Mouse (Mus musculus) bone marrow, adult 2 months (tissue): ENCODE results near the gene Hoxa4. TPM values are rescaled to one million over a fixed set of nuclear protein-coding genes. Genes with fewer than 3 reads are reported as not detected.

ENCODE experiments used
- H3K27ac ChIP-seq: fragments of 200-500 bp; 2 replicates; pipeline ENCODE4 v1.5.1; 2012; ENCODE audit warnings: low read depth, mild to moderate bottlenecking, control low read depth, inconsistent platforms, low read length; ENCODE audit not compliant: control insufficient read depth, poor library complexity, insufficient read depth
- H3K4me1 ChIP-seq: fragments of 200-500 bp; 2 replicates; pipeline ENCODE4 v1.6.1; 2011; ENCODE audit warnings: low read length; ENCODE audit not compliant: control insufficient read depth, insufficient read depth
- H3K4me3 ChIP-seq: fragments of 200-500 bp; replicated peaks from 2 replicates; pipeline ENCODE3; 2011; ENCODE audit warnings: mild to moderate bottlenecking, low read depth, low read length, control low read depth; ENCODE audit not compliant: control insufficient read depth
- CTCF ChIP-seq: fragments of 200-500 bp; IDR thresholded peaks from 2 replicates; pipeline ENCODE4 v1.5.1; 2011; ENCODE audit warnings: low read length, control low read depth; ENCODE audit not compliant: control insufficient read depth, insufficient read depth
- POLR2A ChIP-seq: fragments of 200-500 bp; IDR thresholded peaks from 2 replicates; pipeline ENCODE4 v1.6.1; 2011; ENCODE audit warnings: low read depth, mild to moderate bottlenecking, control low read depth, low read length, borderline replicate concordance; ENCODE audit not compliant: control insufficient read depth
- WGBS: fragments of 180-500 bp; shearing (Covaris S2); methylation state at CpG from one replicate; pipeline ENCODE4 v1.1.7; 2018; 5-methylcytosine and 5-hydroxymethylcytosine counted together
- polyA plus RNA-seq: library from polyadenylated mRNA; stranded (reverse); fragments of >200 nt; gene quantifications from 2 replicates; pipeline ENCODE4 v1.2.4, GENCODE M21; 2011; ENCODE audit warnings: low replicate concordance; ENCODE audit not compliant: missing spikeins, insufficient read depth, insufficient read length

The Hoxa4 gene
- polyA plus RNA-seq, 1 experiment, result not detected

DNA sequence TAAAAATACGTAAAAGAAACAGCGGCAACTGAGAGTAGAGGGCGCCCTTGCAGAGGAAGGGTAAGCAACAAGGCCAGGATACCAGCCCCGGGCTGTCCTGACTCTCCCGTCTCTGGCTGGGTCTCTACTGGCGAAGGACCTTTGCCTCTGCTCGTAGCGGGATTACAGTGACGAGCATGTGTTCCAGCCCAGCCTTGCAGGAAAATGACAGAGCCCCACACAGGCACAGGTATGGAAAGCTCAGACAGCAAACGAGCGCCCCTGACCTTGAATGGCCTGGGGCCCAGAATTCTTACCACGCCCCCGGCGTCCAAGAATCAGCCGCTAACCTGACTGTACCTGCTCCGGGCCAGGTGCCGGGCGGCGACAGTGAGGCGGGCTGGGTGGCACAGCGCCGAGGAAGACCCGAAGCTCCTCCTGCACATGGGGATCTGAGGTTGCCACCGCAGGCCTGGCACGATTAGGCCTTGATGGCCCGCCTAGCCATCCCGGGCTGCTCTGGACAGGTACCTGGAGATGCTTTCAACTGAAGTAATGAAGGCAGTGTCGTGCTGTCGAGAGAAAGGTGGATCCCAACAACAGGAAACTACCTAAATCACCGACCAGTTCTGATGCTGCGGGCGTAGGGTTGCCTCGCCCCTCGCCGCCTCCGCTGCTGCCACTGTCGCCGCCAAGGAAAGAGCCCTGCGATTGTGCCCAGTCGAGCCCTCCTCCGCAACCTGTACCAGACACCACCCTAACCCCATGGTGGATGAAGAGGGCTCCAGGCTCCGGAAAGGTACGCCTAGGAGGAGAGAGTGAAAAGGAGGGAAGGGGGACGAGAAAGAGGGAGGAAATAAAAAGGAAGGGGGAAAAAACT lies 38.2 kb upstream of the Hoxa4 start:
- Histone ChIP-seq H3K4me3 (peak overlapping the region; percentile 44), H3K27ac (peak overlapping the region; percentile 32; the same call in 1 of the 2 replicates), H3K4me1 (no peaks in the 10 kb centered on the region)
- WGBS, result 1% methylated on average over 44 of the region's 44 CpGs
- TF ChIP-seq POLR2A (no peak), CTCF (no peak)

GRCm38 (mm10) chr6:52228475-52229465 lies 37.2 kb upstream of the Hoxa4 start:
- TF ChIP-seq POLR2A, result 0 out of 2 replicates have a peak, but pooled peaks have one; percentile 10
- no peak for TF ChIP-seq CTCF
- peak overlapping the region; percentile 21 for H3K4me3 ChIP-seq
- 2% methylated on average over 38 of the region's 38 CpGs for WGBS
- no peaks in the 10 kb centered on the region for H3K4me1 ChIP-seq
- H3K27ac ChIP-seq, result peak overlapping the region; percentile 50; the same call in 1 of the 2 replicates

- H3K27ac ChIP-seq, result no peak overlapping the region
- 26% methylated on average over 11 of the region's 11 CpGs for WGBS
Observed at GRCm38 (mm10) chr6:52227470-52228222, 36.1 kb upstream of the Hoxa4 start.

DNA sequence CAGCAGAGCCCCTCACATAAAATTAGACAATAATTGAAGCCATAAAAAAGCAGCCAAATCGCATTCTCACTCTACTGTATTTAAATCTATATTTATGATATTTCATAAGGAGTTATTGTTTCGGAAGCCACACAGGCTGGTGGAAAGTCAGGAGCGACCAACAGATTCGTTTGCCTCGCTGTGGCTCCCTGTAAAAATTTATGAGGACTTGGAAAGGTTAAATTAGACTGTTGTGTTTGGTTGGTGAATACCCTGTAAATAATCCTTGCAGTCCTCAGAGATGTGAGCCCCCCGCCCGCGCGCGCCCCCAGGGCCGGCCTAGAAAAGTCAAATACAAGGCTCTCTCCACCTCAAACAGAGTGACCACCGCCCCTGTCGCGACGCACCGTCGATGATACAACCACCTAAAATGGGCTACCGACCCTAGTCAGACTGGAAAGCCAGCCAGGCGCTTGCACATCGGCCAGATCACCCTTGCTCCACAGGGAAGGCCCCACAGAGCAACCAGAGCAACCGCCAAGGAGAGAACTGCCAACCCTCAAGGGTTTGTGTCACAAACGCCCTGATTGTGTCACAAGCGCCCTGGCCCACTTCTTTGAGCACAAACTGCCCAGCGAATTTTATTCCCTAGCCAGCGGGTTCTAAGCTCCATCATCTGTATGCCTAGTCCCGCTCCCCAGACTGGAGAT lies 35.2 kb upstream of the Hoxa4 start:
- TF ChIP-seq CTCF (no peak), POLR2A (no peak)

More at GRCm38 (mm10) chr6:52227470-52228222, 36.1 kb upstream of the Hoxa4 start:
- Histone ChIP-seq H3K4me1 (no peaks in the 10 kb centered on the region), H3K4me3 (no peak overlapping the region)
- TF ChIP-seq CTCF, result no peak
- TF ChIP-seq POLR2A, result no peak

DNA sequence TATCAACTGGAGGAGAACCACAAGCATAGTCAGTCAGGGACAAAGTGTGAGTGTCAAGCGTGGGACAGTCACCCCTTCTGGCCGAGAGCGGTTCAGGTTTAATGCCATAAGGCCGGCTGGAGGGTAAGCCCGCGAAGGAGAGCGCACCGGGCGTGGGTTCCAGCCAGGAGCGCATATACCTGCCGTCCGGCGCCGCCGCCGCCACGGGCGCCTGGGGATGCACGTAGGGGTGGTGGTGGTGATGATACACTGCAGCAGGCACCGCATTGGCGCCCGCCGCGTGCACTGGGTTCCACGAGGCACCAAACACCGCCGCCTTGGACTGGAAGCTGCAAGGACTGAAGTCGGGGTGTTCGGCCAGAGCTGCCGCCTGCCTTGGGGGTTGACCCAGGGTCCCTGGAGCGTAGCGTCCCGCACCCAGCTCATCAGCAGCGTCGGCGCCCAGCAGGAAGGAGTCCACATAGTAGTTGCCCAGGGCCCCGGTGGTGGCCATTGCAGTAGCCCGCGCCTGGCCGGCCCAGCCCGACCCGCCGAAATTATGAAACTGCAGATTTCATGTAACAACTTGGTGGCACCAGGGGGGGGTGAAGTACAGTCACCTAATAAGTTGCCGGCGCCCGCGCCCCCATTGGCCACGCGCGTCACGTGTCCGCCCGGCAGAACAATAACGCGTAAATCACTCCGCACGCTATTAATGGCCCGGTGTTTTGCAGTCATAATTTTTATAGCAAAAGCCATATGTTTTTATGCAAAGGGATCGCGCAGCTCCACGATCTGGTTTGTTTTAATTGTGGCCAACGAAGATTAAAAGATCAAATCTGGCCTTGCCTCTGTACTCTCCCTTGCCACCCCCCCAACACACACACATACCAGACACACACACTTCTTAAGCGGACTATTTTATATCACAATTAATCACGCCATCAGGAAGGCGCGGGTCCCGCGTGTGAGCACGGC lies 34.3 kb upstream of the Hoxa4 start:
- WGBS, result under 1% methylated on average over 69 of the region's 69 CpGs
- Histone ChIP-seq H3K4me3 (peak overlapping the region; percentile 34), H3K4me1 (no peaks in the 10 kb centered on the region), H3K27ac (peak overlapping the region; percentile 59)
- TF ChIP-seq CTCF (no peak), POLR2A (no peak)

More for the DNA sequence above, 35.2 kb upstream of the Hoxa4 start:
- no peaks in the 10 kb centered on the region for H3K4me1 ChIP-seq
- no peak overlapping the region for H3K4me3 ChIP-seq
- no peak overlapping the region for H3K27ac ChIP-seq
- WGBS, result 3% methylated on average over 26 of the region's 26 CpGs

DNA sequence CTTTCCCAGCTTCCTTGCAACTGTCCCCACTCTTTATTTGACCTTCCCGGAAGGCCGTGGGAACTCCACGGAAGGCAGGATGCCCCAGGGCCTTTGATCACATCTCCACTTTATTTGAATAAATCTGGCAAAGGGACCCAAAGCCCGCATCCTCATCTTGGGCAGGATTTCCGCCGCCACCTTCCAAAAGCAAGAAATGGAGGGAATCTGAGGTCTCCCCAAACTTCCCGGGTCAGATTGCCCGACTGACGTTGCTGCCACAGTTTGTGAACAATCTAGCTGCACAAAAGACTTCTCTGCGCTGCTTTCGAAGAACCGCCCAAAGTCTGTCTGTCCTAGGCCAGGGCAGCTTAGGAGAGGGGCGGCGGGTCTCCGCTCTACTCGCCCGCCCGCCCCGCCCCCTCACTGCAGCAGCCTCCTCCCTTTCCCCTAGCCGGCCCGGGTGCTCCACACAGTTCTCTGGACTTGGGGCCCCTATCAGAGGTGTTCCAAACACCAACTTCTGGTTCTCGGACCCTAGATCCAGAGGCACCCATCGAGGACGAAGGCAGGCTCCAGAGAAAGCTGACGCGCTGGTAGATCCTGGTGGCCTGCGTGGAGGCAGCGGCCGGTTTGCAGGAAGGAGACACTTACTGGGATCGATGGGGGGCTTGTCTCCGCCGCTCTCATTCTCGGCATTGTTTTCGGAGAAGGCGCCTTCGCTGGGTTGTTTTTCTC lies 33.5 kb upstream of the Hoxa4 start:
- WGBS, result under 1% methylated on average over 36 of the region's 36 CpGs
- Histone ChIP-seq H3K4me1 (no peaks in the 10 kb centered on the region), H3K27ac (no peak overlapping the region), H3K4me3 (peak overlapping the region; percentile 34)
- TF ChIP-seq POLR2A (no peak), CTCF (no peak)
